Mouse (Mus musculus) frontal cortex, adult (tissue): Measurements from ENCODE around the gene Bmper.

Source experiments
- ATAC-seq: cut with Nextera tagmentation; 2 replicates; pipeline ENCODE4 v1.9.2; 2017; ENCODE audit warnings: mild to moderate bottlenecking, moderate library complexity, mixed read lengths; ENCODE audit not compliant: low TSS enrichment

The Bmper gene

GRCm38 (mm10) chr9:23300376-23300775 is 77.5 kb downstream of the Bmper start:
- no peak for ATAC-seq

GRCm38 (mm10) chr9:23305681-23306080 is 82.8 kb downstream of the Bmper start:
- ATAC-seq, result no peak

- no peak for ATAC-seq
Measured at GRCm38 (mm10) chr9:23306226-23306625, 83.3 kb downstream of the Bmper start.

- ATAC-seq, result no peak
Measured at GRCm38 (mm10) chr9:23307835-23308234, 85.0 kb downstream of the Bmper start.

- no peak for ATAC-seq
Measured at GRCm38 (mm10) chr9:23310953-23311352, 88.1 kb downstream of the Bmper start.

GRCm38 (mm10) chr9:23311956-23312355 is 89.1 kb downstream of the Bmper start:
- no peak for ATAC-seq

GRCm38 (mm10) chr9:23312877-23313276 is 90.0 kb downstream of the Bmper start:
- ATAC-seq, result no peak

GRCm38 (mm10) chr9:23315631-23316330 is 92.9 kb downstream of the Bmper start:
- ATAC-seq, result no peak

GRCm38 (mm10) chr9:23327830-23328229 is 105.0 kb downstream of the Bmper start:
- ATAC-seq, result peak; percentile 69; the same call in 1 of the 2 replicates

- no peak for ATAC-seq
Measured at GRCm38 (mm10) chr9:23333041-23333622, 110.3 kb downstream of the Bmper start.

- no peak for ATAC-seq
Measured at GRCm38 (mm10) chr9:23340551-23340950, 117.7 kb downstream of the Bmper start.

- ATAC-seq, result no peak
Measured at GRCm38 (mm10) chr9:23341246-23341645, 118.4 kb downstream of the Bmper start.

- ATAC-seq, result no peak
Measured at GRCm38 (mm10) chr9:23344353-23344752, 121.5 kb downstream of the Bmper start.

GRCm38 (mm10) chr9:23345093-23345844 is 122.4 kb downstream of the Bmper start:
- no peak for ATAC-seq

GRCm38 (mm10) chr9:23349603-23350002 is 126.7 kb downstream of the Bmper start:
- ATAC-seq, result no peak

GRCm38 (mm10) chr9:23351400-23351799 is 128.5 kb downstream of the Bmper start:
- peak; percentile 81 for ATAC-seq

GRCm38 (mm10) chr9:23352396-23352795 is 129.5 kb downstream of the Bmper start:
- ATAC-seq, result no peak

GRCm38 (mm10) chr9:23354201-23354820 is 131.4 kb downstream of the Bmper start:
- ATAC-seq, result peak; percentile 36; the same call in 1 of the 2 replicates

- ATAC-seq, result no peak
Measured at GRCm38 (mm10) chr9:23358108-23358507, 135.2 kb downstream of the Bmper start.

- no peak for ATAC-seq
Measured at GRCm38 (mm10) chr9:23363139-23363538, 140.3 kb downstream of the Bmper start.

GRCm38 (mm10) chr9:23363540-23363939 is 140.7 kb downstream of the Bmper start:
- ATAC-seq, result no peak

GRCm38 (mm10) chr9:23364047-23364446 is 141.2 kb downstream of the Bmper start:
- ATAC-seq, result no peak
